Mouse (Mus musculus) thymus, adult 2 months (tissue): ENCODE data around the gene Per3.

Source experiments
- CTCF ChIP-seq: fragments of 200-500 bp; IDR thresholded peaks from 2 replicates; pipeline ENCODE4 v1.5.1; 2012; ENCODE audit warnings: mild to moderate bottlenecking, control low read depth, low read length, moderate library complexity, borderline replicate concordance; ENCODE audit not compliant: control insufficient read depth, poor library complexity, insufficient read depth; ENCODE audit errors: extremely low read depth
- POLR2A ChIP-seq: fragments of 200-500 bp; IDR thresholded peaks from 2 replicates; pipeline ENCODE4 v1.6.1; 2012; ENCODE audit warnings: mild to moderate bottlenecking, low read length, control low read depth, moderate library complexity; ENCODE audit not compliant: control insufficient read depth, poor library complexity, insufficient read depth; ENCODE audit errors: extremely low read depth

DNA sequence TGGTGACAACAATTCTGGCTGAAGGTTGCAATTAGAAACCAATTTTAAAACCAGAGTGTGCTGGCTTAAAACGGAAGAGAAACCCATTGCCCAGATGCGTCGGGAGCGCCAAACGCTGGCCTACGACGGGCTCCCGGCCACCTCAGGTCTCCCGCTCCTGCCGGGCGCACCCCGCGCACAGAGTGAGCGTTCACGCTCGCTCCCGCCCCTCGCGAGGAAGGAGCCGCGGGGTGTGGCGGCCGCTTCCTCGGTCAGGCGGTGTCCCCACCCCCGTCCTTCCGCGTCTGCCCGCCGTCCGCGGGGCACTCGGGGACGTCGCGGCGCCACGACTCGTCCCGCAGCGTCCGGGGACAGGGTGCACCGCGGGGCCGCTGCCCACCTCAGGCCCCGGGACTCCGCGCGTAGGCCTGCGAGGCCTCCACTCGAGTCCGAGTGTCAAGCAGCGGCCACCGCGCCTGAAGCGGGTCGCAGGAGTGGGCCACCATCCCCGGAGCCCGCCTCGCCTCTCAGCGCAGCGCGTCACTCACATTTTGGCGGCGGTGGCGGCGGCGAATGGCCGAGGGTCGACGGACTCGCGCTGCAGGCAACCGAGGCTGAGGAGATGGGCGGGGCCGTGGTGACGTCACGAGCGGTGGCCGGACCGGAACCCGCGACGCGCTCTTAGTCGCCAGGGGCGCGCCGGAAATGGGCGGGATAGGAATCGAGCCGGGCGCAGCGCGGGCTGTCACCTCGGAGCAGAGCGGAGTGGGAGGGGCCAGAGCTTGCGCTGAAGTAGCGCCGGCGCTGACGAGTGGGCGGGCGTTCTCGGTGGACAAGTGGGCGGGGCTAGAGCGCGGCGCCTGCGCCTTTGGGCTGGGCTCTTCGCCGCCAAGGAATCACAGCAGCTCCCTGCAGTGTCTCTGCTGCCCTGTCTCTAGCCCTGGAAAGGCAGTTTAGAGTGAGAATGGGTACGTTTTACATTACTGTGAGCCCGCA is 13.2 kb upstream of the Per3 start, which contains the start of gene Vamp3:
- no peak; the same call in 1 of the 2 replicates for TF ChIP-seq CTCF
- TF ChIP-seq POLR2A: 0 out of 2 replicates have a peak, but pooled peaks have one; percentile 40
